Comparison of ENCODE assay signal across 12 mouse cellular contexts in genomic region chr10:42861446-42861845, GRCm38 (mm10). TPM values are rescaled to one million over a fixed set of nuclear protein-coding genes. Genes with fewer than 3 reads are reported as not detected.
DNase-seq lines count a peak whose midpoint lies in the region; ATAC-seq lines count a peak whose summit lies in the region.
"Had no signal": no experiment of that assay in that cellular context is flagged by ENCODE, and none has a peak within 500 bp of the region (broad histone marks: within the 10 kb centered on the region; RNA-seq: fewer than 3 reads in every experiment).

No protein-coding gene starts in this region.

- ATAC-seq in limb, embryonic 12.5 days (ENCODE audit: insufficient number of reproducible peaks, insufficient read depth, low FRiP score, low TSS enrichment, low read depth) = no peak
- no peak for ATAC-seq in forebrain, embryonic 16.5 days
- no peak for ATAC-seq in neural tube, embryonic 15.5 days (ENCODE audit: low FRiP score)

- WGBS in limb, embryonic 12.5 days = 81% methylated on average over 7 of the region's 7 CpGs
- 87% methylated on average over 7 of the region's 7 CpGs for WGBS in limb, embryonic 10.5 days
- 87% methylated on average over 7 of the region's 7 CpGs for WGBS in forebrain, embryonic 16.5 days
- 84% methylated on average over 7 of the region's 7 CpGs for WGBS in neural tube, embryonic 15.5 days

- no peaks in the 10 kb centered on the region for H3K36me3 ChIP-seq in limb, embryonic 12.5 days
- no peaks in the 10 kb centered on the region for H3K36me3 ChIP-seq in limb, embryonic 10.5 days
- H3K36me3 ChIP-seq in forebrain, embryonic 16.5 days (ENCODE audit: control insufficient read depth, insufficient read depth) = no peaks in the 10 kb centered on the region
- H3K36me3 ChIP-seq in neural tube, embryonic 15.5 days = no peaks in the 10 kb centered on the region
- H3K36me3 ChIP-seq: embryonic facial prominence, embryonic 10.5 days; heart, embryonic 15.5 days; liver, embryonic 15.5 days had no signal

- no peaks in the 10 kb centered on the region for H3K27me3 ChIP-seq in limb, embryonic 12.5 days
- no peaks in the 10 kb centered on the region for H3K27me3 ChIP-seq in limb, embryonic 10.5 days (ENCODE audit: low read depth, poor library complexity, severe bottlenecking)
- peaks cover 8% of the 10 kb centered on the region; the same call in 1 of the 2 replicates for H3K27me3 ChIP-seq in forebrain, embryonic 16.5 days (replicated peaks; ENCODE audit: control insufficient read depth, insufficient read depth, low read length)
- H3K27me3 ChIP-seq in neural tube, embryonic 15.5 days (replicated peaks) = no peaks in the 10 kb centered on the region
- H3K27me3 ChIP-seq: heart, embryonic 15.5 days had no signal

- H3K9ac ChIP-seq in limb, embryonic 12.5 days (replicated peaks) = no peak overlapping the region
- no peak overlapping the region for H3K9ac ChIP-seq in forebrain, embryonic 16.5 days (replicated peaks; ENCODE audit: low read depth, low read length)
- no peak overlapping the region for H3K9ac ChIP-seq in neural tube, embryonic 15.5 days (replicated peaks)
- H3K9ac ChIP-seq: heart, embryonic 15.5 days; liver, embryonic 15.5 days had no signal

- H3K4me3 ChIP-seq in limb, embryonic 12.5 days (replicated peaks) = no peak overlapping the region
- H3K4me3 ChIP-seq in limb, embryonic 10.5 days = no peak overlapping the region
- peak overlapping the region; percentile 4; the same call in 1 of the 2 replicates for H3K4me3 ChIP-seq in forebrain, embryonic 16.5 days (replicated peaks; ENCODE audit: low read length)
- H3K4me3 ChIP-seq in neural tube, embryonic 15.5 days (replicated peaks) = 0 out of 2 replicates have a peak overlapping the region, but pooled peaks have one; percentile 2

- peaks cover 46% of the 10 kb centered on the region for H3K4me1 ChIP-seq in limb, embryonic 12.5 days (replicated peaks)
- H3K4me1 ChIP-seq in limb, embryonic 10.5 days = peaks cover 55% of the 10 kb centered on the region
- H3K4me1 ChIP-seq in forebrain, embryonic 16.5 days (replicated peaks; ENCODE audit: control insufficient read depth, insufficient read depth, low read length) = peaks cover 39% of the 10 kb centered on the region
- H3K4me1 ChIP-seq in neural tube, embryonic 15.5 days = peaks cover 41% of the 10 kb centered on the region

- H3K27ac ChIP-seq in limb, embryonic 12.5 days = no peak overlapping the region
- no peak overlapping the region for H3K27ac ChIP-seq in limb, embryonic 10.5 days
- H3K27ac ChIP-seq in forebrain, embryonic 16.5 days (ENCODE audit: low read length) = no peak overlapping the region
- H3K27ac ChIP-seq in neural tube, embryonic 15.5 days (replicated peaks) = no peak overlapping the region
- H3K27ac ChIP-seq: heart, embryonic 15.5 days; liver, embryonic 15.5 days had no signal

- DNase-seq in limb, embryonic 10.5 days (ENCODE audit: low spot score) = no peak
- peak; percentile 69 for DNase-seq in CD4-positive helper T cell, adult 2 months (ENCODE audit: low read depth, low spot score)
- no peak for DNase-seq in cerebellum, adult 9-11 months
- DNase-seq in kidney, adult 11 months = no peak
- DNase-seq: adrenal gland, postnatal 10 days; cerebellum, adult 18-20 months had no signal

- H3K4me2 ChIP-seq in limb, embryonic 12.5 days = 0 out of 2 replicates have a peak overlapping the region, but pooled peaks have one; percentile 45
- peak overlapping the region; percentile 25; the same call in 1 of the 2 replicates for H3K4me2 ChIP-seq in forebrain, embryonic 16.5 days (ENCODE audit: low read length)
- H3K4me2 ChIP-seq in neural tube, embryonic 15.5 days = peak overlapping the region; percentile 32

- peaks cover 3% of the 10 kb centered on the region; the same call in 1 of the 2 replicates for H3K9me3 ChIP-seq in limb, embryonic 12.5 days
- H3K9me3 ChIP-seq in limb, embryonic 10.5 days (replicated peaks) = no peaks in the 10 kb centered on the region
- no peaks in the 10 kb centered on the region for H3K9me3 ChIP-seq in forebrain, embryonic 16.5 days (ENCODE audit: control insufficient read depth, low read length)
- H3K9me3 ChIP-seq in neural tube, embryonic 15.5 days (replicated peaks) = no peaks in the 10 kb centered on the region
- H3K9me3 ChIP-seq: embryonic facial prominence, embryonic 10.5 days; heart, embryonic 15.5 days; liver, embryonic 15.5 days had no signal

RNA-seq across cellular contexts. Expression of gene Scml4, which starts 1.3 kb away (rescaled TPM):
- 0.33 and 0.89 TPM in 2 replicates for polyA plus RNA-seq in limb, embryonic 12.5 days (2016; fragmentation: Nextera tagmentation; extraction: Ambion mirVana)
- polyA plus RNA-seq in limb, embryonic 10.5 days (2016; fragmentation: Nextera tagmentation; extraction: Ambion mirVana) = 0.13 and 0.16 TPM in 2 replicates
- 9.5 and 10.4 TPM in 2 replicates for polyA plus RNA-seq in forebrain, embryonic 16.5 days (2015; fragmentation: Nextera tagmentation; extraction: Ambion mirVana)
- polyA plus RNA-seq in neural tube, embryonic 15.5 days (2015; fragmentation: Nextera tagmentation; extraction: Ambion mirVana) = 7.9 and 9.0 TPM in 2 replicates

Comparison
In these comparisons a context has a peak if more than half of its experiments do, and no peak if none do; other contexts are left out.
1. H3K4me3 ChIP-seq: peak in forebrain, embryonic 16.5 days (single experiment) and neural tube, embryonic 15.5 days (single experiment); none in limb, embryonic 12.5 days (single experiment) and limb, embryonic 10.5 days (single experiment).
2. Peak in every context shown above with its lines, with median percentiles within 50 percentile points of each other: H3K4me2 ChIP-seq.